Mouse (Mus musculus) erythroblast, adult 5-6 weeks (primary cell): ENCODE measurements around the gene Ndufc2. TPM values are rescaled to one million over a fixed set of nuclear protein-coding genes. Genes with fewer than 3 reads are reported as not detected.

Source experiments
- ATAC-seq: replicated peaks from 2 replicates; pipeline ENCODE4 v1.8.0; 2016; ENCODE audit warnings: moderate number of reproducible peaks, mild to moderate bottlenecking, moderate TSS enrichment, inconsistent platforms; ENCODE audit not compliant: poor library complexity, low FRiP score, severe bottlenecking
- total RNA-seq, 2 experiments: library from RNA; stranded (forward) in 1 of 2; stranded (reverse) in 1 of 2; fragments of 150-400 nt in 1 of 2; fragments of 200-764, 138-1000 nt in 1 of 2; gene quantifications; 2 replicates each; pipeline versions ENCODE4 v1.2.3 to v1.2.4; 2015 to 2017; ENCODE audit warnings: low replicate concordance in 2 of 2

Gene Ndufc2
- total RNA-seq (2015; ENCODE audit: low replicate concordance) = 53.5 and 57.6 TPM in 2 replicates
- total RNA-seq (2017; ENCODE audit: low replicate concordance) = 20.5 and 80.0 TPM in 2 replicates

DNA sequence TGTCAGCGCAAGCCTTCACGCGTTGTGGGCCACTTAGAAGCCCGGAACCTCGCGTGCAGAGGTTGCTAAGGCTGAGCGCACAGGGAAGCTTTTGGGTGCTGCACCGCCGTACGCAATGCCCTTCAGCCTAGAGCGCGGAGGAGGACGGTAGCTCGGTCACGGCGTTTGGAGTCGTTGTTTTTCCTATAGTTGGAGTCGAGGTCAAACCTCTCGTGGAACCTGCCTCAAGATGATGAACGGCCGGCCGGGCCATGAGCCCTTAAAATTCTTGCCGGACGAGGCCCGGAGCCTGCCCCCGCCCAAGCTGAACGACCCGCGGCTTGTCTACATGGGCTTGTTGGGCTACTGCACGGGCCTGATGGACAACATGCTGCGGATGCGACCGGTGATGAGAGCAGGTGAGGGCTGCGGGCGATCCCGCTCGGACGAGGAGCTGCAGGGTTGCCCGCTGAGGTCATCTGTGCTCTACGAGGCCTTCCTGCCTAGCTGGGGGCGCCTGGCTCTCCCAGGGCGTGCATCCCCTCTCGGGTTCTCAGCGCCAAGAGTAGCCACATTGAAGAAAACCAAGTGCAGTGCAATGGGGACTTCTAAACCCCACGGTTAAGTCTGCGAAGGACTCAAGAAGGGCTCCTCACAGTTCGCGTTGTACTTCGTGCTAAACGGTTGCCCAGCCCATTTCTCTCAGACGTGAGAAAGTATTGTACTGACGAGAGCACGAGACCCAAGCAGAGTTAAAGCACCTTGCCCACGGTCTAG, at the start of gene Ndufc2:
Ndufc2 (plus strand) TSS at position 44 of the 756 bp plus-strand sequence.
- ATAC-seq = peak; percentile 94

DNA sequence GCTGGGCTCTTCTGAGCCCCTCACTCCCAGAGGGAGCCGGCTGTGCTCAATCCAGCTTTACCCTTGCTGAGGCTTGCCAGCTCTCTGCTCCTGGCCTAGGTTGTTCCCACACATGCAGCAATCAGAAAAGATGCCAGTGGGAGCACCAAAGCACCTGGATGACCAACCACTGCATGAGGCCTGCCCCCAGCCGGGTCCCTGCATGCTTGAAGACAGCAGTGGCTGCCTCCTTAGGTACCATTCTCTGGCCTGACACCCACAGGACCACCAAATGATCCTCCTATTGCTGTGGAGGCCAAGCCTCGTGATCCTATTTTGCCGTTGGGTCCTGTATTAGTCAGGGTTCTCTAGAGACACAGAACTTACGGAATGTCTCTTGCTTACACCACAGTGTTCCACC, 48.9 kb upstream of the Ndufc2 start:
- no peak for ATAC-seq

DNA sequence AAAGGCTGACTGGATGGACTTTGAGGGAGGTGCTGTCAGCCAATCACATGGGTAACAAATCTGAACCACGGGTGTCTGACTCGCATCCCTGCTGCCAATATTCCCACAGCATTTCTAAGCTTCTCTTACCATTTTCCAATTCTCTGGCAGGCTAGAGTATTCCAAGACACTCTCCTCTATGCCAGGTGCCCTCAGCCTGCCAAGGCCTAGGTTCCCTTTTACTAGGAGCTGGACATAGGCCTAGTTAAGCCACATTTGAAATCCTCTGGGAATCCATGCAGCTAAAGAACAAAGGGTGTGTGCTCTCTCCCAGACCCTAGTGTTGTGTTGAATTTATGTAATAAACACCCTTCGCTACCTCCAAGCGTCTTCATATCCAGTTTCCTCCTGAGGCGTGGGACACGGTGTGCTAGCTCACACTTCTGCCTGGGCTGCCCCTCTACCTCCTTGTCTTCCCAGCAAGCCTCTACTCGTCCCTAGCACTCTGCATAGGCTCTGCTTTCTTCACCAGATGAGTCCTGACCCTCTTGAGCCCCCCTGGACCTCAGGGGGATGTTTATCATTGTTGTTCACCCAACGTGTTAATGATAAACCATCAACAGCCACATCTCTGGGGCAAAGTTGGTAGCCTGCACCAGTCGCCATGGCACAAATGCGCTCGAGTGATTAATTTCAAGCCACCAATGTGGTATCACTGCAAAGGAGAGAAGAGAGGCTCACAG, 47.9 kb upstream of the Ndufc2 start:
- ATAC-seq = no peak

DNA sequence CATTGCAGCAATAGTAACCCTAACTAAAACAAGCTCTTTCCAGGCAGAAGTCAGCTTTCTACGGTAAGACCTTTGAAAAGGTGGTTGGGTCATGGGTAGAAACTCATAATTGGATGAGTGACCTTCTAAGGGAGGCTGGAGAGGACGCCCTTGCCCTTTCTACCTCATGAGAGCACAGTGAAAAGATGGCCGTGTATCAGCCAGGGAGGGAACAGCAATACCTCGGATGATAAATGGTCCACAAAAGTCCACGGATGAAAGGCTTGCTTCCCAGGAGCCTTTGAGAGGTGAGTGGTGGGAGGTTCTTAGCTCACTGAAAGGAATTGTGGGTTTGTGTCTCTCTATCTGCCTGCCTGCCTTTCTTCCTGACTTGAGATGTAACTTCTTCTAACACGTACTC, 46.4 kb upstream of the Ndufc2 start:
- ATAC-seq = no peak

DNA sequence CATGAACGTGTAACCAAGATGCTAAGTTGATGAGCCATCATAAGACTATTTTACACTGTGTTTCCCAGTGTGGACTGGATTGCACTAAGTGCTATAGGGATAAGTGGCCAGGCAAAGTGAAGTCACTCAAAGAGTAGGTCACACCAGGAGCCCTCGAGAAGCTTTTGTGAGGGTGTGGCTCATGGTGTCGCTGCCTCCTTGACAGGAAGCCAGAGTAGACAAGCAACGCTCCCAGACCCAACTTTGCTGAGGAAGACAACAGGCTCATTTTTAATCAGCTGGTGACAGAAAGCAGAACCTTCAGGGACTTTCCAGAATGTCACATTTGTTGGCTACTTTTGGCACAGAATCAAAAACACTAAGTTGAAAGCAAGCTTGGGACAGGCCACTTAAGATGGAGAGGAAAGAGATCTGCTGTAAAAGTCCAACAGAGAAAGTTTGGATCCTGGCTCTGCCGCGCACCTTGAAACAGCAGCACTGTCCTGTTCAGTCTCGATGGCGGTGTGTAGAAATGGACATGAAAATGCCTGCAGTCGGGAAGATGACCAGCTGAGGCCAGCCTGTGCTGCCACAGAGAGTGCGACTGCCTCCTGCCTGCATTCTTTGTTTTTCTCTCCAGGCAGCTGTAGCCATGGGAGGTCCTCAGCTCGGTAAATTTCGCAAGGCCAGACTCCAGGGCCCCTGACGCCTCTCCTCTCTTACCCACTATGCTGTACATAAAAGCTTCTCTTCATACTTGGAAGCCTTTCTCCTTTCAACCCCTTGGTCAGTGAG, 44.5 kb upstream of the Ndufc2 start:
- ATAC-seq = no peak

DNA sequence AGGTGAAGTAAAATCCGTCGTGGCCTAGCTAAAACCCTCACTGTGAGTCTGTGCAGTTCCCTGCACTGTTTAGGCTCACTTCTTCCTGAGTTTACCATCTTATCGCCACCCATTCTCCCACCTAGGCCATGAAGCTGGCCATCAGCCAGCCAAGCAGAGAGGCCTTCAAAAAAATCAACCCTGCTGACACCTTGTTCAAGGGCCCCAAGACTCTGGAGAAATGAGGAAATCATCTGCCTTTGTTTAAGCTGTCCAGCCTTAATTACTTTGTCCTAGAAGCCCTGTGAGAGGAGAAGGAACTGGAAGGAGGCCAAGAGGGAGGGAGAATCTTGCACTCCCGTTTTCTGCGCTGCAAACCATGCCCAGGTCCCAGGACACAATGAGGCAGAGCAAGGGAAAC, 43.5 kb upstream of the Ndufc2 start:
- ATAC-seq = no peak

DNA sequence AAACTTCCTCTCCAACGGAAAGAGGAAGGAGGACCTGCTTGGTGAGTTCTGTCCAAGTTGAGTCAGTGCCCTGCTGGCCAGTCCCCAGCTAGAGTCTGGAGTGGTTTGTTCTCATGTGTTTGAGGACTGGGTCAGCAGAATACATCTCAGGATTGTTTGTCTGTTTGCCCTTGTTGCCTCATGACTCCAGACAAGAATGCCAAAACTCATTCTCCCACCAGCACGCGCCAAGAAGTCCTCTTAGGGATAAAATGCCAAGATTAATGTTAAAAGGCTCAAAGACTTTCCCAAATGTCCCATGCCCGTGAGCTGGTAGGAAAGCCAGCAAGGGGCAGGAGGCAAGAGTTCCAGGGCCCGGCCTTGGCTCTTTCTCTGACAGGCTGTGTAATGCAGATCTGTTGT, 42.9 kb upstream of the Ndufc2 start:
- ATAC-seq = no peak

DNA sequence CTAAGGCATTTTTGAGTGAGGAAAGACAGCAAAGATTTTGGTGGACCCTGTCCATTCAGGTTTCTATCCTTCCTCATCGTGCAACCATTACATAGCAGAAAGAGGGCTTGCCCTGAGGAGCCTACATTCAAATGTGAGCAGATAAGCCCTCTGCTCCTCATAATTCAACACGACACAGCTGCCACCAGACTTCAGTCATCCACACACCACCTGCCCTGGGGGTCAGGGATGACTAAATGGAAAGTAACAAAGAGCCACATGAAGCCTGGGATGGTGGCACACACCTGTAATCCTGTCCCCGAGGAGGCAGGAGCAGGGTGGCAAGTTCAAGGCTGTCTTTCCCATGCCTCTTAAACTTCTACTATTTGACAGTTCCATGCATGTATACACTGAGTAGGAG, 42.0 kb upstream of the Ndufc2 start:
- ATAC-seq = no peak

DNA sequence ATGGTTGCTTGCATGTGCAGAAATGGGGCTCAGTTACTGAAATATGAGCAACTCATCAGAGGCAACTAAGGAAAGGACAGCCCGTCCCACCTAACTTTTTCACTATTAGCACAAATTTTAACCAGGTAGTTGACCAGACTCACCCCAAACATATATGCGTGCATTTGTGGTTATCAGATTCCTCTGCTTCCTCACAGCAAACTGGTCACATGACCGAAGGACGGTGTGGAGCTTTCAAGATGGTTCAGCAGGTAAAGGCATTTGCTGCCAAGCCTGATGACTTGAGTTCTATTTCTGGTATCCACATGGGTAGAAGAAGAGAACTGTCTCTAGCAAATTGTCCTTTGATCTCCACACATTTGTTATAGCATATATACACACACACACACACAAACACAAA, 41.5 kb upstream of the Ndufc2 start:
- ATAC-seq = no peak

DNA sequence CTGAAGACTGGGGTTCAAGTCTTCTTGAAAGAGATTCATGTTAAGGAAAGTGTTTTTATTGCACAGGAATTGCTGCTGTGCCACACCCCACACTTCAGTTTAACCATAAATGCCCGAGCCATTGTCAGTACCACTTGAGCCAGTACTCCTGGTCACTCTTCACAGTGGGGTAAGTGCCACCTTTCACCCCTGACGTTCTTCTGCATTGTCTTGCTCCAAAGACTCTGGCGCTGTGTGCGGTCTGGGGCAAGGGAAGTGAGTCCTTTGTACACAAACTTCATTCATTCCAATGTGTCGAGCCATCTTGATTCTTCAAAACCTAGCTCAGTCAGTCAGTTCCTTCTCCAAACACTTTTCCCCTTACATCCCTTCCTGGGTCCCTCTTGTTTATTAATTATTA, 39.6 kb upstream of the Ndufc2 start:
- no peak for ATAC-seq

DNA sequence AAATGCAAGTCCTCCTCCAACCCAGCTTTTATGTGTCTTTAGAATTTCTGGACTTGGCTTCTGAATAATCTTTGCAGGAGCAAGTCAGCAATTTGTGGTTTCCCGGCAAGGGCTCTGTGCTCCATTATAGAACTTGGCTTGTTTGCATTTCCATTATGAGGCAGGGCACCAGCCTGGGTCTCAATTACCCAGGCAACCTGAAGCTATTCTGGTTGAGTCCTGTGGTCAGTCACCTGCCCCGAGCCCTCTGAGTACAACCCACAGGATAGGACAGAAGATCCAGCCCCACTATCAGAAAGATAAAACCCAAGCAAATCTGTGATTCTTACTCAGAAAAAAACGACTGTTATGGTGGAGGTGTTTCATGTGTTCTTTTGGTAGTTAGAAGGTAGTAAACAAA, 38.8 kb upstream of the Ndufc2 start:
- no peak for ATAC-seq

DNA sequence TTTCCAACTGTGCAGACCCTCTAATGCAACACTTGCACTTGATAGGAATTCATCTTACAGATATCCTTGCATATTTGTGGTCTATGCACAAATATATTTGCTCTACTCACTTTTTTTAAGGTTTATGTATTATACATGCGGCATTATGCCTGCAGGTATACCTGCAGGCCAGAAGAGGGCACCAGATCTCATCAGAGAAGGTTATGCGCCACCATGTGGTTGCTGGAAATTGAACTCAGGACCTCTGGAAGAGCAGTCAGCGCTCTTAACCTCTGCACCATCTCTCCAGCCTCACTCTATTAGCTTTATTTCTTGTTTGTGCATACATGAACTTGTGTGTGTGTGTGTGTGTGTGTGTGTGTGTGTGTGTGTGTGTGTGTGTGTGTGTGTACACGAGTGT, 38.3 kb upstream of the Ndufc2 start:
- ATAC-seq = peak; percentile 68

DNA sequence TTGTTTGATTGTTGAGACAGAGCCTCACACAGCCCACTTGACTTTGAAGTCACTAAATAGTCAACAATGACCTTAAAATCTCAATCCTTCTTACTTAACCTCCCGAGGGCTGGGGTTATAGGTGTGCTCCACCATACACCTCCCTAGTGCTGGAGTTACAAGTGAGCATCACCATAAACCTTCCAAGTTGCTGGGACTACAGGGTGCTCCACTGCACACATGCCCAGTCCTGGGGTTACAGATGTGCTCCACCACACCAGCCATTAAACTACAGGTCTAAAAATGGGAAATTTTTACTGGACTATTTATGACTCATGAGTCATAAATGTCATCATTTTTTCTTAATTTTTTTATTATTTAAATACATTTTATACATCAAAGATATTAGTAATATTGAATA, 33.9 kb upstream of the Ndufc2 start:
- no peak for ATAC-seq

DNA sequence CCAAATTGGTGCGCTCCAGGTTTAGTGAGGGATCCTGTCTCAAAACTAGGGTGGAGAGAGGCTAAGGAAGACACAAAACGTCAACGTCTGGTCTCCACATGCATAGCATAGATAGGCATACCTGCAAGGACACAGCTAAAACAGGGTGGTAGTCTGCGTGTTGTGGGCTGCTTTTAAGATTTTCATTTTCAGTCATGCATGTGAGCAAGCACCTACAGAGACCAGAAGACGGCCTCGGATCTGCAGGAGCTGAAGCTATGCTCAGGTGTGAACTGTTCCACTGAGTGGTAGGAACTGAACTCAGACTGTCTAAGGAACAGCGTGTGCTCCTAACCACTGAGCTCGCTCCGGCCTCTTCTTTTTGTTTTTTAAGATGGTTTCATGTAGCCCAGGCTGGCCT, 24.7 kb upstream of the Ndufc2 start:
- ATAC-seq = no peak

DNA sequence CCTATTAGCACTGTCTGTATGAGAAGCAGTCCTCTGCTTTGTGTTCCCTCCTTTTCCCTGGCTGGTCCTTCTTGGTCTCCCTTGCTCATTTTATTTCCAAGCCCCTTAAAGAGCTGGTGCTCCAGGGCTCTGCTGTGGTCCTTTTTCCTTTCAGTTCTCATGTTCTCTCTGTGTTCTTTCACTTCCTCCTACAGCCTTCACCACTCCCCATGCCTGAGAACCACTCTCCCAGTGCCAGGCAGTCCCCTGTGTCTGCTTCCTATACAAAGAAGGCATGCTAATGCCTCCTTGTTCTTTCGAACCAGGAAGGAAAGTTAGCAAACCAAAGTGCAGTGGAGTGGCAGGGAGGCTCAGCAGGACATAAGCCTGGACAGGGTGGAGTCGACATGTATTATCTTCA, 23.9 kb upstream of the Ndufc2 start:
- no peak for ATAC-seq

DNA sequence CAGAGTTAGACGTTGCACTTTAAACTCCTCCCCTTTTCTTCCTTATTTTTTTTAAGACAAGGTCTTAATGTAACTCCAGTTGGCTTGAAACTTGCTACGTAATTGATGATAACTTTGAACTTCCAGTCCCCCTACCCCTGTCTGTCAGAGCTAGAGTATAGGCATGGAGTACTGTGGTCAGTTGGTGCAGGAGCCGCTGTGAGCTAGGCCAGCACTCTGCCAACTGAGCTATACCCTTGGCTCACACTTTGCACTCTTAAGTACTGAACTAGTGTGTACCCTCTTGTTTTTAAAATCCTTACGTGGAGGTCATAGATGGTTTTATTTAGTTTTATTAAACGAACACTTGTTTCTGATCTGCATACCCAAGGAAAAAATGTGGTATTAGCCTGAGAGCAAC, 20.5 kb upstream of the Ndufc2 start:
- no peak for ATAC-seq

DNA sequence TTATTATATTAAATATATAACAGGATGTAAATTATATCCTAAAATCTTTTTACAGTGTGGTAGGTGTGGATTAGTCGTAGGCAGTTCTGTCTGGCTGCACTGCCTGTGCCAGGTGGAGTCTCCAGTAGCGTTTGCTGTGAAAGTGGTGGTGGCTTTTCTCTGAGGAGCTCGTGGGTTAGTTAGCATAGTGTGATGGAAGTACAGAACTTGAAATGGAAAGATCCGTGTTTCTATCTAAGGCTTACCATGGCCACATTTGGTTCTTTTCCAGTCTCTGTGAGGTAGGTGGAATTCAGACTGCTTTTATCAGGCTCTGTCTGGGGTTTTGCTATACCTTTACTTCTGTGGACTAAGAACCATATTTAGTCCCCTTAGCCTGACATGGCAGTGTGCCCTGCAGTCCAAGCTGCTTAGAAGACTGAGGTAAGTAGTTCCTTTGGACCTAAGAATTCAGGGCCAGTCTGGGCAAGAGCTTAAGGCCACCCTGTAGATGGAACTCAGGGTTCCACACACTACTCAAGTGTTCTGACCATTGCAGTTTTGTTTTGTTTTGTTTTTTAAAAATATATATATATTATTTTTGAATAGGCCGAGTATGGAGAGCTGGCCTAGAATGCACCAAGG, 19.2 kb upstream of the Ndufc2 start:
- no peak for ATAC-seq

DNA sequence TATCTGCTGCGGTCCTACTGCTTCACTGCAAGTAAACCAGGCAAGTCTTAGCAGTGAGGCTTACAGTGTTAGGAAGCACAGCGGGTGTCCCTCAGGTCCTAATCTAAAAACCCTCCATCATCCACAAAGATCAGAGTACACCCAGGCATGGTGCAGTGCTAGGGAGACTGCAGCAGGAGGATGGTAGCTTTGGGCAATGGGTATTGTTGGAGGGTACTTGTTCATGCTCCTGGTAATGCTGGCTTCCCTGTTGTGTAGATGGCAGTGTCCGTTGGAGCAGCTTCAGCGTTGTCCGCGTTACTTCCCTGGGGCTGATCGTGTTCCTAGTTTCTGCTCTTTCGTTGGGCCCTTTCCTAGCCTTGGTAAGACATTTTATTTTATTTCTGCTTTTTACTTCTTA, 17.1 kb upstream of the Ndufc2 start:
- ATAC-seq = no peak

DNA sequence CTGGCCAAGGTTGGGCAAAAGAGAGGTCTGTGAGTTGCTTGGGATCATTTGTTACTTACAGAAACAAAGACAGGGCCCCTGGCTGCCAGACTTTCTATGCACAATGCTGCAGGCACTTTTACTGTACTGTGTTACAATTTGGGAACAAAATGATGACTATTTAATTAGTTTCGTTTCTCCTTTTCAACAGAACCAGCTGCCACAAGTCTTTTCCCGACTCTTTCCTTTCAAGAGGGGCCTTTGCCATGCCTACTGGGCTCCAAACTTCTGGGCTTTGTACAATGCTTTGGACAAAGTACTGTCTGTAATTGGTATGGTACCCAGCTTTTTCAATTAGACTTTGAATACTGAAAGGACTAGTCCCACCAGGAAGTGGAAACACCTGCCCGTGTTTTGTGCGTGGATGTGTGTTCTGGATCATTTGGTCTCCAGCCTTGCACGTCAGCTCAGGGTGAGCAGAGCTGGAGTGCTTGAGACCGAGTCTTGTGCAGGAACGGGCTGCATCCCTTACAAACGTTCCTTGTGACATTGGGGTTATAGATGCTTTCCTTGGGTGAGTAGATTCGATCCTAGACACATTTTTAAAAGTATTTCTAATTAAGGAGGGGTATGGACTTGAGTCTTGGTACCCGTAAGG, 16.2 kb upstream of the Ndufc2 start:
- ATAC-seq = no peak
